Mouse (Mus musculus): ENCODE results near the gene Fam171a1. TPM values are rescaled to one million over a fixed set of nuclear protein-coding genes. Genes with fewer than 3 reads are reported as not detected.

The Fam171a1 gene
- total and polyA plus RNA-seq, 3 experiments, result 0.11 TPM; not detected in 2

DNA sequence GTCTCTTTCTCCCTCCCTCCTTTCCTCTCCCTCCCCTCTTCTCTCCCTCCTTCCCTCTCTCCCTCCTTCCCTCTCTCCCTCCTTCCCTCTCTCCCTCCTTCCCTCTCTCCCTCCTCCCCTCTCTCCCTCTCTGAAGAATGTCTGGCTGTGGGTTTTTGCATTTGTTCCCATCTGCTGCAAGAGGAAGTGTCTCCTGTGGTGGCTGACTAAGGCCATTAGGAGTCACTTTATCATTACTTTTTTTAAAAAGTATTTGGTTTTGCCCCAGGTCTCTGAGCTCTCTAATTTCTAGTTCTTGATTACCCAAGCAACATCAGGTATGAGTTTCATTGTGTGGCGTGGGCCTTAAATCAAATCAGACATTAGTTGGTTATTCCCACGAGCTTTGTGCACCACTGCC lies 162.1 kb downstream of the Fam171a1 start:
- ATAC-seq (ENCODE audit: extremely low read depth, insufficient number of reproducible peaks, low FRiP score, poor library complexity, severe bottlenecking), result no peak
- peaks cover 16% of the 10 kb centered on the region for H3K27me3 ChIP-seq (ENCODE audit: insufficient read depth, low read length)
- H3K4me1 ChIP-seq (ENCODE audit: insufficient read depth, low read depth, low read length), result no peaks in the 10 kb centered on the region
- TF ChIP-seq GATA1 (IDR thresholded peaks at IDR 0.05; ENCODE audit: borderline replicate concordance, low read length) (no peak), CTCF (IDR thresholded peaks at IDR 0.05; ENCODE audit: low read depth, low read length) (no peak), GATA2 (IDR thresholded peaks at IDR 0.05; ENCODE audit: borderline replicate concordance, low read depth, low read length) (no peak), TAL1 (conservative IDR thresholded peaks at IDR 0.05; ENCODE audit: low read depth, low read length) (no peak), POLR2AphosphoS5 (IDR thresholded peaks at IDR 0.05; ENCODE audit: insufficient replicate concordance, low read depth, low read length) (no peak)
- no peaks in the 10 kb centered on the region for H3K9me3 ChIP-seq (replicated peaks)
- H3K36me3 ChIP-seq (replicated peaks), result no peaks in the 10 kb centered on the region
- no peak for DNase-seq (ENCODE audit: low spot score)
- H3K4me3 ChIP-seq (ENCODE audit: low read depth, low read length), result no peak overlapping the region

Other genes starting within 250 kb of the Fam171a1 start
- gene Nmt2, start 170.0 kb downstream of the Fam171a1 start, total RNA-seq (2014; fragmentation: Nextera tagmentation), result 24.6 and 25.3 TPM in 2 replicates
- gene Nmt2, start 170.0 kb downstream of the Fam171a1 start, total RNA-seq (2017), result 34.9 and 39.8 TPM in 2 replicates
- gene Nmt2, start 170.0 kb downstream of the Fam171a1 start, polyA plus RNA-seq (2012), result 9.4 and 10.5 TPM in 2 replicates
- 50.0 and 55.7 TPM in 2 replicates for gene Rpp38, start 218.4 kb downstream of the Fam171a1 start, total RNA-seq (2014; fragmentation: Nextera tagmentation)
- gene Rpp38, start 218.4 kb downstream of the Fam171a1 start, total RNA-seq (2017), result 19.1 and 22.9 TPM in 2 replicates
- gene Rpp38, start 218.4 kb downstream of the Fam171a1 start, polyA plus RNA-seq (2012), result 1.3 and 2.6 TPM in 2 replicates
- gene Acbd7, start 221.9 kb downstream of the Fam171a1 start, total RNA-seq (2014; fragmentation: Nextera tagmentation), result not detected in 2 replicates
- gene Acbd7, start 221.9 kb downstream of the Fam171a1 start, total RNA-seq (2017), result 0.33 and 0.87 TPM in 2 replicates
- not detected in 2 replicates for gene Acbd7, start 221.9 kb downstream of the Fam171a1 start, polyA plus RNA-seq (2012)

Data from G1E (cell line).